11 mouse cellular contexts compared by ENCODE assay signal in genomic region chr1:38241801-38242200, GRCm38 (mm10).
DNase-seq lines count a peak whose midpoint lies in the region; ATAC-seq and TF ChIP-seq lines count a peak whose summit lies in the region.
"Had no signal": no experiment of that assay in that cellular context is flagged by ENCODE, and none has a peak within 500 bp of the region (broad histone marks: within the 10 kb centered on the region; RNA-seq: fewer than 3 reads in every experiment).

No protein-coding gene starts in this region.

- H3K27me3 ChIP-seq in heart, embryonic 13.5 days (replicated peaks), result 0 out of 2 replicates have a peak, but pooled peaks cover 4% of the 10 kb centered on the region
- no peaks in the 10 kb centered on the region for H3K27me3 ChIP-seq in cerebellum, adult 2 months (ENCODE audit: control insufficient read depth, insufficient read depth, low read length)
- H3K27me3 ChIP-seq: lung, embryonic 15.5 days had no signal

- 0 out of 2 replicates have a peak overlapping the region, but pooled peaks have one; percentile 3 for H3K9ac ChIP-seq in heart, embryonic 13.5 days
- H3K9ac ChIP-seq: lung, embryonic 15.5 days had no signal

- 55% methylated on average over 4 of the region's 4 CpGs for WGBS in heart, embryonic 13.5 days
- WGBS in cerebellum, adult 2 months, result 56% methylated on average over 4 of the region's 4 CpGs

- 0 out of 2 replicates have a peak overlapping the region, but pooled peaks have one; percentile 7 for H3K27ac ChIP-seq in heart, embryonic 13.5 days (replicated peaks)
- no peak overlapping the region for H3K27ac ChIP-seq in cerebellum, adult 2 months (ENCODE audit: insufficient read depth, low read length)
- H3K27ac ChIP-seq: hindbrain, postnatal 0 days; lung, embryonic 15.5 days had no signal

- H3K4me3 ChIP-seq in heart, embryonic 13.5 days, result no peak overlapping the region
- H3K4me3 ChIP-seq in cerebellum, adult 2 months (replicated peaks; ENCODE audit: insufficient read depth, low read depth, low read length), result no peak overlapping the region
- H3K4me3 ChIP-seq: lung, embryonic 15.5 days; myocyte had no signal

- ATAC-seq in heart, embryonic 13.5 days (ENCODE audit: extremely low read depth, insufficient number of reproducible peaks, low FRiP score, low TSS enrichment), result no peak
- ATAC-seq: hindbrain, postnatal 0 days had no signal

- no peak for TF ChIP-seq POLR2A in cerebellum, adult 2 months (IDR thresholded peaks at IDR 0.05; ENCODE audit: borderline replicate concordance, insufficient read depth, low read length)

- no peak for TF ChIP-seq CTCF in cerebellum, adult 2 months (IDR thresholded peaks at IDR 0.05; ENCODE audit: borderline replicate concordance, insufficient read depth, low read depth, low read length)

- H3K9me3 ChIP-seq in heart, embryonic 13.5 days, result no peaks in the 10 kb centered on the region
- H3K9me3 ChIP-seq: lung, embryonic 15.5 days had no signal

- no peaks in the 10 kb centered on the region for H3K36me3 ChIP-seq in heart, embryonic 13.5 days
- H3K36me3 ChIP-seq: lung, embryonic 15.5 days had no signal

- peaks cover 34% of the 10 kb centered on the region for H3K4me1 ChIP-seq in heart, embryonic 13.5 days
- H3K4me1 ChIP-seq in cerebellum, adult 2 months (ENCODE audit: control insufficient read depth, insufficient read depth, low read length), result peaks cover 10% of the 10 kb centered on the region

- DNase-seq in adipocyte (ENCODE audit: low spot score), result peak; percentile 70
- DNase-seq in adrenal gland, adult 2 months, result peak; percentile 91
- DNase-seq in kidney, postnatal 25 days, result peak; percentile 42 to 78
- no peak for DNase-seq in embryo, embryonic 10 days (ENCODE audit: low spot score)
- DNase-seq in left cerebral cortex, adult 8-10 months (ENCODE audit: low spot score in 2 of 2), result no peak
- no peak for DNase-seq in cerebellum, adult 2 months
- DNase-seq in frontal cortex, adult 2 months (ENCODE audit: extremely low spot score in 1 of 2, low spot score in 1 of 2), result no peak

- no peak overlapping the region for H3K4me2 ChIP-seq in heart, embryonic 13.5 days
- H3K4me2 ChIP-seq: lung, embryonic 15.5 days had no signal

Comparison
In these comparisons a context has a peak if more than half of its experiments do, and no peak if none do; other contexts are left out.
1. DNase-seq: peak in adipocyte (single experiment), adrenal gland, adult 2 months (single experiment) and kidney, postnatal 25 days (2 of 2); none in embryo, embryonic 10 days (single experiment), left cerebral cortex, adult 8-10 months (0 of 2), cerebellum, adult 2 months (0 of 2) and frontal cortex, adult 2 months (0 of 2).